Mouse (Mus musculus) CH12.LX (cell line): ENCODE results near the gene Carnmt1. TPM values are rescaled to one million over a fixed set of nuclear protein-coding genes. Genes with fewer than 3 reads are reported as not detected.

Experiments used
- DNase-seq: peaks from one replicate; pipeline ENCODE4 v3.0.0-alpha.2; 2013; ENCODE audit errors: extremely low read depth
- H3K27ac ChIP-seq: 2 replicates; pipeline ENCODE4 v1.5.1; 2012; ENCODE audit warnings: low read depth, mild to moderate bottlenecking, control low read depth, moderate library complexity; ENCODE audit not compliant: insufficient read depth
- H3K27me3 ChIP-seq: replicated peaks from 2 replicates; pipeline ENCODE3; 2012; ENCODE audit warnings: inconsistent platforms
- H3K36me3 ChIP-seq, 2 experiments: replicated peaks in 1 of 2; 2 replicates each; pipeline versions ENCODE3 to v1.6.1; 2012; ENCODE audit warnings: inconsistent platforms in 1 of 2, low read length in 1 of 2, mild to moderate bottlenecking in 1 of 2, mixed read lengths in 1 of 2, moderate library complexity in 1 of 2; ENCODE audit not compliant: control insufficient read depth in 1 of 2, insufficient read depth in 1 of 2
- H3K4me1 ChIP-seq, 2 experiments: 2 replicates each; pipeline ENCODE4 v1.6.1; 2012; ENCODE audit warnings: inconsistent platforms in 1 of 2, moderate library complexity in 1 of 2; ENCODE audit not compliant: insufficient read depth in 2 of 2, control insufficient read depth in 1 of 2
- H3K4me2 ChIP-seq: 2 replicates; pipeline ENCODE4 v1.6.1; 2012; ENCODE audit warnings: low read depth, mild to moderate bottlenecking, control low read depth; ENCODE audit not compliant: poor library complexity, insufficient read depth, severe bottlenecking
- H3K4me3 ChIP-seq, 3 experiments: fragments of 150-350 bp in 1 of 3; sonication (generic) in 1 of 3; replicated peaks in 1 of 3; 2 replicates each; pipeline versions ENCODE3 to v1.5.1; 2011 to 2012; ENCODE audit warnings: low read depth in 2 of 3, low read length in 2 of 3, mild to moderate bottlenecking in 2 of 3, moderate library complexity in 2 of 3, control low read depth in 1 of 3, improper control_type of control experiment in 1 of 3, inconsistent platforms in 1 of 3, mixed read lengths in 1 of 3; ENCODE audit not compliant: poor library complexity in 1 of 3
- H3K79me2 ChIP-seq: replicated peaks from 2 replicates; pipeline ENCODE4 v1.6.1; 2012; ENCODE audit warnings: mild to moderate bottlenecking, moderate library complexity; ENCODE audit not compliant: control insufficient read depth, poor library complexity, insufficient read depth, severe bottlenecking; ENCODE audit errors: extremely low read depth
- H3K9ac ChIP-seq: 2 replicates; pipeline ENCODE4 v1.6.1; 2012; ENCODE audit warnings: low read depth, mild to moderate bottlenecking, control low read depth, moderate library complexity; ENCODE audit not compliant: insufficient read depth
- H3K9me3 ChIP-seq: replicated peaks from 2 replicates; pipeline ENCODE3; 2012; ENCODE audit warnings: low read length, inconsistent platforms, mixed read lengths
- CTCF ChIP-seq, 2 experiments: IDR thresholded peaks in 1 of 2; conservative IDR thresholded peaks in 1 of 2; 2 replicates each; pipeline ENCODE4 v1.5.1; 2011 to 2012; ENCODE audit warnings: low read depth in 2 of 2, low read length in 2 of 2, improper control_type of control experiment in 1 of 2, inconsistent platforms in 1 of 2, mild to moderate bottlenecking in 1 of 2, moderate library complexity in 1 of 2
- ELF1 ChIP-seq: IDR thresholded peaks from 2 replicates; pipeline ENCODE4 v1.6.1; 2014; ENCODE audit warnings: low read depth, mild to moderate bottlenecking, inconsistent platforms, low read length, improper control_type of control experiment
- HCFC1 ChIP-seq: IDR thresholded peaks from 2 replicates; pipeline ENCODE4 v1.6.1; 2012; ENCODE audit warnings: low read depth, mild to moderate bottlenecking, inconsistent platforms, low read length, improper control_type of control experiment
- IRF4 ChIP-seq: IDR thresholded peaks from 2 replicates; pipeline ENCODE4 v1.6.1; 2014; ENCODE audit warnings: low read depth, mild to moderate bottlenecking, inconsistent platforms, low read length, improper control_type of control experiment
- JUN ChIP-seq: IDR thresholded peaks from 2 replicates; pipeline ENCODE4 v1.6.1; 2011; ENCODE audit warnings: low read depth, mild to moderate bottlenecking, low read length, improper control_type of control experiment, moderate library complexity; ENCODE audit not compliant: insufficient read depth
- KAT2A ChIP-seq: IDR thresholded peaks from 2 replicates; pipeline ENCODE4 v1.6.1; 2012; ENCODE audit warnings: low read length, improper control_type of control experiment, inconsistent platforms; ENCODE audit not compliant: insufficient replicate concordance
- MAFK ChIP-seq: IDR thresholded peaks from 2 replicates; pipeline ENCODE4 v1.6.1; 2011; ENCODE audit warnings: low read length, improper control_type of control experiment; ENCODE audit not compliant: insufficient replicate concordance
- MAX ChIP-seq: IDR thresholded peaks from 2 replicates; pipeline ENCODE4 v1.6.1; 2011; ENCODE audit warnings: low read length, improper control_type of control experiment
- MAZ ChIP-seq: IDR thresholded peaks from 2 replicates; pipeline ENCODE4 v1.6.1; 2012; ENCODE audit warnings: low read depth, mild to moderate bottlenecking, inconsistent platforms, low read length, improper control_type of control experiment, moderate library complexity
- MEF2A ChIP-seq: IDR thresholded peaks from 2 replicates; pipeline ENCODE4 v1.6.1; 2014; ENCODE audit warnings: low read depth, mild to moderate bottlenecking, inconsistent platforms, low read length, improper control_type of control experiment, borderline replicate concordance
- MXI1 ChIP-seq: IDR thresholded peaks from 2 replicates; pipeline ENCODE4 v1.6.1; 2011; ENCODE audit warnings: mild to moderate bottlenecking, low read depth, low read length, improper control_type of control experiment
- POLR2A ChIP-seq: IDR thresholded peaks from 2 replicates; pipeline ENCODE4 v1.6.1; 2011; ENCODE audit warnings: low read depth, mild to moderate bottlenecking, improper control_type of control experiment, low read length
- RCOR1 ChIP-seq: conservative IDR thresholded peaks from 2 replicates; pipeline ENCODE4 v1.6.1; 2012; ENCODE audit warnings: low read depth, mild to moderate bottlenecking, inconsistent platforms, low read length, improper control_type of control experiment
- TBP ChIP-seq: conservative IDR thresholded peaks from 2 replicates; pipeline ENCODE4 v1.6.1; 2011; ENCODE audit warnings: low read depth, low read length, improper control_type of control experiment
- UBTF ChIP-seq: IDR thresholded peaks from 2 replicates; pipeline ENCODE4 v1.6.1; 2012; ENCODE audit warnings: low read depth, mild to moderate bottlenecking, inconsistent platforms, low read length, improper control_type of control experiment, moderate library complexity
- USF1 ChIP-seq: IDR thresholded peaks from 2 replicates; pipeline ENCODE4 v1.6.1; 2014; ENCODE audit warnings: low read depth, mild to moderate bottlenecking, inconsistent platforms, low read length, improper control_type of control experiment
- dilution Hi-C: fragments of 300-500 bp; cut with MboI; formaldehyde crosslinking; loops from 2 replicates; pipeline ENCODE4 v1.14.3; 2020; ENCODE audit warnings: low sequenced_read_pairs; ENCODE audit not compliant: extremely low pct_unique_long_range_greater_than_20kb, extremely low pct_ligation_motif_present
- in situ Hi-C: fragments of 300-500 bp; cut with MboI; formaldehyde crosslinking; loops from 3 replicates; pipeline ENCODE4 v1.14.3; 2019; ENCODE audit warnings: low sequenced_read_pairs, low pct_ligation_motif_present, low pct_unique_long_range_greater_than_20kb, mixed read lengths
- polyA plus RNA-seq: library from polyadenylated mRNA; unstranded; fragments of >175 nt; gene quantifications from 2 replicates; pipeline ENCODE4 v1.2.1, GENCODE M21; 2012; ENCODE audit warnings: low read depth; ENCODE audit not compliant: insufficient read length
- total RNA-seq, 2 experiments: library from RNA; depleted of rRNA; stranded (reverse); fragments of 300-350 nt in 1 of 2; fragments of >200 nt in 1 of 2; gene quantifications; 2 replicates each; pipeline ENCODE4 v1.2.3; 2012 to 2014

Carnmt1 gene
- total and polyA plus RNA-seq, 3 experiments = 17.6 to 47.1 (median 41.7) TPM

GRCm38 (mm10) chr19:18661683-18662082 lies 8.9 kb upstream of the Carnmt1 start:
- Histone ChIP-seq H3K79me2 (no peaks in the 10 kb centered on the region), H3K9ac (no peak overlapping the region), H3K9me3 (no peaks in the 10 kb centered on the region), H3K27me3 (no peaks in the 10 kb centered on the region), H3K4me3 (no peak overlapping the region), H3K4me1 (peaks cover 16 to 44% of the 10 kb centered on the region in 2 experiments), H3K36me3 (no peaks in the 10 kb centered on the region), H3K4me2 (no peak overlapping the region), H3K27ac (no peak overlapping the region)
- TF ChIP-seq MEF2A = no peak
- TF ChIP-seq ELF1 = no peak
- TF ChIP-seq JUN = no peak
- no peak for TF ChIP-seq USF1
- no peak for TF ChIP-seq RCOR1
- no peak for TF ChIP-seq MXI1
- TF ChIP-seq KAT2A = no peak
- TF ChIP-seq IRF4 = no peak
- no peak for DNase-seq
- in situ Hi-C loops = no loop called here
- dilution Hi-C loops = no loop called here

- peak overlapping the region in 1 of 3 experiments; percentile 26 for H3K4me3 ChIP-seq
- H3K9ac ChIP-seq = peak overlapping the region; percentile 75
- no peaks in the 10 kb centered on the region for H3K9me3 ChIP-seq
- peak; percentile 61 for DNase-seq
- no peaks in the 10 kb centered on the region for H3K79me2 ChIP-seq
- H3K4me2 ChIP-seq = peak overlapping the region; percentile 77
- peaks cover 15 to 40% of the 10 kb centered on the region in 2 experiments for H3K4me1 ChIP-seq
- no peaks in the 10 kb centered on the region for H3K27me3 ChIP-seq
- dilution Hi-C loops (no loop called here), in situ Hi-C loops (no loop called here)
- H3K27ac ChIP-seq = no peak overlapping the region
- TF ChIP-seq POLR2A = peak; percentile 47
- no peak for TF ChIP-seq MXI1
- peak in 1 of 2 experiments; percentile 46; a peak in 2 of 4 replicates for TF ChIP-seq CTCF (conservative IDR thresholded peaks at IDR 0.05 in 1 of 2, IDR thresholded peaks at IDR 0.05 in 1 of 2; ENCODE audit: low read depth in 2 of 2, low read length in 2 of 2)
- TF ChIP-seq ELF1 = peak; percentile 75
- peak; percentile 40; the same call in 1 of the 2 replicates for TF ChIP-seq HCFC1
- TF ChIP-seq UBTF = no peak
- peak; percentile 57; the same call in 1 of the 2 replicates for TF ChIP-seq MAX
- TF ChIP-seq TBP = 0 out of 2 replicates have a peak, but pooled peaks have one; percentile 38
- TF ChIP-seq MAZ = no peak
- no peak for TF ChIP-seq MAFK
- H3K36me3 ChIP-seq = no peaks in the 10 kb centered on the region
Observed at GRCm38 (mm10) chr19:18663904-18664303, 6.7 kb upstream of the Carnmt1 start.
